Mouse (Mus musculus): Measurements from ENCODE around the gene Cd70. TPM values are rescaled to one million over a fixed set of nuclear protein-coding genes. Genes with fewer than 3 reads are reported as not detected.

Gene Cd70
- polyA plus RNA-seq, 1 experiment, result not detected

DNA sequence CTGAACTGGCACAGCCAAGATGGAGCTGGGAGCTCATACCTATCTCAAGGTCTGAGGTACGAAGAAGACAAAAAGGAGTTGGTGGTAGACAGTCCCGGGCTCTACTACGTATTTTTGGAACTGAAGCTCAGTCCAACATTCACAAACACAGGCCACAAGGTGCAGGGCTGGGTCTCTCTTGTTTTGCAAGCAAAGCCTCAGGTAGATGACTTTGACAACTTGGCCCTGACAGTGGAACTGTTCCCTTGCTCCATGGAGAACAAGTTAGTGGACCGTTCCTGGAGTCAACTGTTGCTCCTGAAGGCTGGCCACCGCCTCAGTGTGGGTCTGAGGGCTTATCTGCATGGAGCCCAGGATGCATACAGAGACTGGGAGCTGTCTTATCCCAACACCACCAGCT lies 42.5 kb downstream of the Cd70 start:
- H3K27me3 ChIP-seq (ENCODE audit: control insufficient read depth, insufficient read depth, low read length), result no peaks in the 10 kb centered on the region
- no peaks in the 10 kb centered on the region for H3K36me3 ChIP-seq (ENCODE audit: control insufficient read depth, insufficient read depth, low read length)
- H3K4me3 ChIP-seq (ENCODE audit: control insufficient read depth, low read depth, low read length), result no peak overlapping the region
- H3K27ac ChIP-seq (ENCODE audit: control insufficient read depth, insufficient read depth, low read depth, low read length), result no peak overlapping the region
- H3K4me1 ChIP-seq (ENCODE audit: control insufficient read depth, insufficient read depth, low read length), result peaks cover 6% of the 10 kb centered on the region; the same call in 1 of the 2 replicates
- TF ChIP-seq POLR2A (IDR thresholded peaks at IDR 0.05; ENCODE audit: control insufficient read depth, low read depth, low read length), result no peak
- no peak for TF ChIP-seq CTCF (IDR thresholded peaks at IDR 0.05; ENCODE audit: control insufficient read depth, insufficient read depth, insufficient replicate concordance, low read depth, low read length)

DNA sequence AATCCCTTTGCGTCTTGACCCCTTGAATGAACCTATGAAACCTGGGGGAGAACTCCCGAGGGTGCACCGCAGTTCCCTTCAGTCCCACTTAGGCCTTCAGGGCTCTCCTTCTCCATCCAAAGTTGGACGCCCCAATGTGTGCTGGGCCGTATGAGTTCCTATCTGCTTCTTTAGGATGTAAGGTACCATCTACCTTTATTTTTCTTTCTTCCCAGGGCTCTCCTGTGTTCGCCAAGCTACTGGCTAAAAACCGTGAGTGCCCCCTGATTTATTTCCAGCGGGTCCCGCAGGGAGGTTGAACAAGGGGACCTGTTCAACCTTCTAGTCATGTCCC lies 43.6 kb downstream of the Cd70 start:
- Histone ChIP-seq H3K27me3 (ENCODE audit: control insufficient read depth, insufficient read depth, low read length) (no peaks in the 10 kb centered on the region), H3K36me3 (ENCODE audit: control insufficient read depth, insufficient read depth, low read length) (no peaks in the 10 kb centered on the region), H3K4me1 (ENCODE audit: control insufficient read depth, insufficient read depth, low read length) (peaks cover 6% of the 10 kb centered on the region; the same call in 1 of the 2 replicates), H3K4me3 (ENCODE audit: control insufficient read depth, low read depth, low read length) (no peak overlapping the region), H3K27ac (ENCODE audit: control insufficient read depth, insufficient read depth, low read depth, low read length) (no peak overlapping the region)
- no peak for TF ChIP-seq POLR2A (IDR thresholded peaks at IDR 0.05; ENCODE audit: control insufficient read depth, low read depth, low read length)
- TF ChIP-seq CTCF (IDR thresholded peaks at IDR 0.05; ENCODE audit: control insufficient read depth, insufficient read depth, insufficient replicate concordance, low read depth, low read length), result no peak

DNA sequence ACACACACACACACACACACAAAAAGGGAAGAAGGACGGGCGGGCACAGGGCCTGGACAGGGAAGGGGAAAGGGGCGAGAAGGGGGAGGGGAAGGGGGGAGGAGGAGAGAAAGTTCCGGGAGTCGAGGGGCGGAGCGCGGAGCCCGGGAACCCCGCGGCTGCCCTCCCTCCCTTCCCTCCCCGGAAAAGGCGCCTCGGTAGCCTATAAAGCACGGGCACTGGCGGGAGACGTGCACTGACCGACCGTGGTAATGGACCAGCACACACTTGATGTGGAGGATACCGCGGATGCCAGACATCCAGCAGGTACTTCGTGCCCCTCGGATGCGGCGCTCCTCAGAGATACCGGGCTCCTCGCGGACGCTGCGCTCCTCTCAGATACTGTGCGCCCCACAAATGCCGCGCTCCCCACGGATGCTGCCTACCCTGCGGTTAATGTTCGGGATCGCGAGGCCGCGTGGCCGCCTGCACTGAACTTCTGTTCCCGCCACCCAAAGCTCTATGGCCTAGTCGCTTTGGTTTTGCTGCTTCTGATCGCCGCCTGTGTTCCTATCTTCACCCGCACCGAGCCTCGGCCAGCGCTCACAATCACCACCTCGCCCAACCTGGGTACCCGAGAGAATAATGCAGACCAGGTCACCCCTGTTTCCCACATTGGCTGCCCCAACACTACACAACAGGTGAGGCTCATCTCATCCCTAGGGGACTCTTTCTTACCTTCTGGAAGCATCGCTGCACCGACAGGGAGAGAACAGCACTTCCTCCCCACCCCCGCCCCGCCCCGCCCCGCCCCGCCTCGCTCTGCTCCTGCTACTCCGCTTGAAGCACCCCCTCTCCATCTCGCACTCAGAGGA lies 44.2 kb downstream of the Cd70 start, which contains the start of gene Tnfsf9:
TSS of gene Tnfsf9 (plus strand) at position 145 of the 854 bp plus-strand sequence.
- Histone ChIP-seq H3K4me1 (ENCODE audit: control insufficient read depth, insufficient read depth, low read length) (peaks cover 6% of the 10 kb centered on the region; the same call in 1 of the 2 replicates), H3K27me3 (ENCODE audit: control insufficient read depth, insufficient read depth, low read length) (no peaks in the 10 kb centered on the region), H3K36me3 (ENCODE audit: control insufficient read depth, insufficient read depth, low read length) (no peaks in the 10 kb centered on the region), H3K27ac (ENCODE audit: control insufficient read depth, insufficient read depth, low read depth, low read length) (no peak within 1 kb of the TSS), H3K4me3 (ENCODE audit: control insufficient read depth, low read depth, low read length) (peak within 1 kb of the TSS; percentile 64)
- TF ChIP-seq POLR2A (IDR thresholded peaks at IDR 0.05; ENCODE audit: control insufficient read depth, low read depth, low read length) (no peak), CTCF (IDR thresholded peaks at IDR 0.05; ENCODE audit: control insufficient read depth, insufficient read depth, insufficient replicate concordance, low read depth, low read length) (no peak)

DNA sequence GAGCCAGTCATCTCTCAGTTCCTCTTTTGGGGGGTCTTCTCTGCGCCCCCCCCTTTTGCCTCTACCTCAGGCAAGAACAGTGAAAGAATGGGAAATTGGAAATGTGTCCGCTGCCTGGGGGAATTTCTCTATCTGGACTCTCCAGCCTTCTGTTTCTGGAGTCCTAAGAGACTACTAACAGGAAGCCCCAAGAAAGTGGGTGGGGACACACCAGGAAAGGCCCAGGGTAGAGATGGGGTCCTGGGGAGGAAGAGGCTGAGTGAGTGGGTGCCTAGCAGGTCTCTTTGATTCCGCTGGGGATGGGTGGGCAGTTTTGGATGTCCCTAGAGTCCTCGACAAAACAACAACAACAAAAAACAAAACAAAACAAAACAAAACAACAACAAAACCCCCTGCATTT lies 45.1 kb downstream of the Cd70 start:
- Histone ChIP-seq H3K27ac (ENCODE audit: control insufficient read depth, insufficient read depth, low read depth, low read length) (no peak overlapping the region), H3K4me1 (ENCODE audit: control insufficient read depth, insufficient read depth, low read length) (peaks cover 9% of the 10 kb centered on the region), H3K36me3 (ENCODE audit: control insufficient read depth, insufficient read depth, low read length) (no peaks in the 10 kb centered on the region), H3K4me3 (ENCODE audit: control insufficient read depth, low read depth, low read length) (no peak overlapping the region), H3K27me3 (ENCODE audit: control insufficient read depth, insufficient read depth, low read length) (no peaks in the 10 kb centered on the region)
- no peak for TF ChIP-seq POLR2A (IDR thresholded peaks at IDR 0.05; ENCODE audit: control insufficient read depth, low read depth, low read length)
- no peak for TF ChIP-seq CTCF (IDR thresholded peaks at IDR 0.05; ENCODE audit: control insufficient read depth, insufficient read depth, insufficient replicate concordance, low read depth, low read length)

DNA sequence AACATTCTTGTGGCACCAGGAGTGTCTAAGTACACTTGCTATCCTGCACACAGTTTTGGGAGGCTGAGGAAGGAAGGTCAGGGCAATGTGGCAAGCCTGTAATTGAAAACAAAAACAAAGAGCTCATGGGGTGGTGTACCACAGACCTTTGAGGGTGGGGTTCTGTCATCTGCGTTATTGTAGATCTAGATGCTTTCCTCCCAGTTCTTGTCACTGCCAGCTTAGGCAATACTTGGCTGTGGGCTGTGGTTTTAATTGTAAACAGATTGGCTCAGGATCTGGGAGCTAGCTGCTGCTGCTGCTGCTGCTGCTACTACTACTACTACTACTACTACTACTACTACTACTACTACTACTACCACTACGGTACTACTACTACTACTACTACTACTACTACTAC lies 47.3 kb downstream of the Cd70 start:
- no peak overlapping the region for H3K27ac ChIP-seq (ENCODE audit: control insufficient read depth, insufficient read depth, low read depth, low read length)
- no peak for TF ChIP-seq CTCF (IDR thresholded peaks at IDR 0.05; ENCODE audit: control insufficient read depth, insufficient read depth, insufficient replicate concordance, low read depth, low read length)
- TF ChIP-seq POLR2A (IDR thresholded peaks at IDR 0.05; ENCODE audit: control insufficient read depth, low read depth, low read length), result no peak
- no peaks in the 10 kb centered on the region for H3K36me3 ChIP-seq (ENCODE audit: control insufficient read depth, insufficient read depth, low read length)
- H3K4me1 ChIP-seq (ENCODE audit: control insufficient read depth, insufficient read depth, low read length), result peaks cover 9% of the 10 kb centered on the region
- no peaks in the 10 kb centered on the region for H3K27me3 ChIP-seq (ENCODE audit: control insufficient read depth, insufficient read depth, low read length)
- H3K4me3 ChIP-seq (ENCODE audit: control insufficient read depth, low read depth, low read length), result no peak overlapping the region

DNA sequence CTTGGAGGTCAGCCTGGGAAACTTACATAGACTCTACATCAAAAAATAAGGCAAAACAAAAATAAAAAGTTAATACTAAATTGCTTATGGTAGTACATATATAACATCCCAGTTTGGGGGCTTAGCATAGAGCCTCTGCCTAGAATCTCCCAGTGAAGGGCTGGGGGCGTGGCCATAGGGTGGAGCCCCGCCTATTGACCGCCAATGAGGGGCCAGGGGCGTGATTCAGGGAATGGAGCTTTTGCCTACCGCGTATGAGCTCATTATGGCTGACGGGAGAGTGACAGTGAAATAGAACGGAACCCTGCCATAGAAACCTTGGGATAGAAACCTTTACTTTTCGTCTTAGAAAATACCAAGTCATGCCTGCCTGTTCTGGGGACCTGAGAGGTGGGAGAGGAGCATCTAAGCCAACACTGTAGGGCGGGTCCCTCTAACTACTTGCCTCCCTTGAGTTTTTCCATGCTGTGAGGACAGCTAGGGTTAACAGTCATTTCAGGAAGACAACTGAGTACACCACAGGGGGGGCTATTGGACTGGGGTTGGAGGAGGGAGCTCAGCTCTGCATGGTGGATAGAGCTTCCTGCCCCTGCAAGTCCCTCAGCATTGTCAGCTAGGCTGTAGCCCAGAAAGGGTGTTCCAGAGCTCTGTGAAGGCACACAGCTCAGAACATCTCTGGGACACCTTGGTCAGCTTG lies 49.8 kb downstream of the Cd70 start:
- Histone ChIP-seq H3K27ac (ENCODE audit: control insufficient read depth, insufficient read depth, low read depth, low read length) (no peak overlapping the region), H3K27me3 (ENCODE audit: control insufficient read depth, insufficient read depth, low read length) (no peaks in the 10 kb centered on the region), H3K4me3 (ENCODE audit: control insufficient read depth, low read depth, low read length) (no peak overlapping the region), H3K4me1 (ENCODE audit: control insufficient read depth, insufficient read depth, low read length) (peaks cover 7% of the 10 kb centered on the region), H3K36me3 (ENCODE audit: control insufficient read depth, insufficient read depth, low read length) (no peaks in the 10 kb centered on the region)
- TF ChIP-seq POLR2A (IDR thresholded peaks at IDR 0.05; ENCODE audit: control insufficient read depth, low read depth, low read length), result no peak
- TF ChIP-seq CTCF (IDR thresholded peaks at IDR 0.05; ENCODE audit: control insufficient read depth, insufficient read depth, insufficient replicate concordance, low read depth, low read length), result no peak

DNA sequence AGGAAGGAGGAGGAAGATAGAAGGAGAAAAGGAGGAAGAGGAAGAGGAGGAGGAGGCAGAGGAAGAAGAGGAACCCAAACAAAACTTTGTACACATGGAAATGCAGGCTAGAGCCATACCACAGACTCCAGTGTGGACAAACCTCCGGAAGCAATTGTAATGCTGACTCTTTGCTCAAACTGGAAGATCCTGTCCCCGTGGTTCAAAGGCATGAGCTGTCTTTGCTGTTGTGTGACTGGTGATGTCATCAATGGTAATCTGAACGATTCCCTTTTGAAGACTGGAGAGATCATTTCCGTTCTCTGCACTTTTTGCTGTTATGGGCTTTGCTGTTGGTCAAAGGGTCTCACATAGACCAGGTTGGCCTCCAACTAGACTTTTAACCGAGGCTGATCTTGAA lies 51.3 kb downstream of the Cd70 start:
- peaks cover 7% of the 10 kb centered on the region for H3K4me1 ChIP-seq (ENCODE audit: control insufficient read depth, insufficient read depth, low read length)
- H3K36me3 ChIP-seq (ENCODE audit: control insufficient read depth, insufficient read depth, low read length), result no peaks in the 10 kb centered on the region
- no peak overlapping the region for H3K4me3 ChIP-seq (ENCODE audit: control insufficient read depth, low read depth, low read length)
- no peak overlapping the region for H3K27ac ChIP-seq (ENCODE audit: control insufficient read depth, insufficient read depth, low read depth, low read length)
- H3K27me3 ChIP-seq (ENCODE audit: control insufficient read depth, insufficient read depth, low read length), result no peaks in the 10 kb centered on the region
- no peak for TF ChIP-seq POLR2A (IDR thresholded peaks at IDR 0.05; ENCODE audit: control insufficient read depth, low read depth, low read length)
- TF ChIP-seq CTCF (IDR thresholded peaks at IDR 0.05; ENCODE audit: control insufficient read depth, insufficient read depth, insufficient replicate concordance, low read depth, low read length), result no peak
